In the genomic region with DNA sequence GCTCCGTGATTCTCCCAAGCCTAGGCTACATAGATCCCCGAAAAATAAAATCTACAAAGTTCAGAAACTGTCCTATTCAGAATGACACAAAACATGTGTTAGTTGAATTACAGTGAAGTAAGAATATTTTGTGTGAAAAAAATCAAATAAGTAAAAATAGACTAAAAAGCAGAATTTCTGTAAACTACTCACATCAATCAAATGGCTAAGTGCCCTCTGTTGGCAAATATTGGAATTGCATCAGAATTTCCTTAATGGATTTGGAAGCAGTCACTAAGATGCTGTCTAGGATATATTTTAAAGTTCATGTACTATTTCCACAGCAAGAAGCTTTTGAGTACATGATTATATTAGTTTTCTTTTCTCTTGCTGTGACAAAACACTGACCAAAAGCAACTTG, we compare ENCODE assay signal across 9 mouse cellular contexts. TPM values are rescaled to one million over a fixed set of nuclear protein-coding genes. Genes with fewer than 3 reads are reported as not detected.
DNase-seq lines count a peak whose midpoint lies in the region; TF ChIP-seq lines count a peak whose summit lies in the region.
"Had no signal": no experiment of that assay in that cellular context is flagged by ENCODE, and none has a peak within 500 bp of the region (broad histone marks: within the 10 kb centered on the region; RNA-seq: fewer than 3 reads in every experiment).

No protein-coding gene starts in this region.

- no peaks in the 10 kb centered on the region for H3K9me3 ChIP-seq in CH12.LX (replicated peaks; ENCODE audit: low read length)

- H3K27me3 ChIP-seq in CH12.LX (replicated peaks): no peaks in the 10 kb centered on the region

- H3K79me2 ChIP-seq in CH12.LX (replicated peaks; ENCODE audit: control insufficient read depth, extremely low read depth, insufficient read depth, poor library complexity, severe bottlenecking): no peaks in the 10 kb centered on the region

- in situ Hi-C loops in CH12.LX (cut with MboI; ENCODE audit: low pct_ligation_motif_present, low pct_unique_long_range_greater_than_20kb, low sequenced_read_pairs): no loop called here

- H3K9ac ChIP-seq in CH12.LX (ENCODE audit: insufficient read depth, low read depth): no peak overlapping the region

- H3K27ac ChIP-seq in CH12.LX (ENCODE audit: insufficient read depth, low read depth): no peak overlapping the region

- TF ChIP-seq EP300 in CH12.LX (IDR thresholded peaks at IDR 0.05; ENCODE audit: low read length): no peak

- peak; percentile 50 to 51 for TF ChIP-seq CTCF in CH12.LX (conservative IDR thresholded peaks at IDR 0.05 in 1 of 2, IDR thresholded peaks at IDR 0.05 in 1 of 2; ENCODE audit: low read depth in 2 of 2, low read length in 2 of 2)

- dilution Hi-C loops in CH12.LX (cut with MboI; ENCODE audit: extremely low pct_ligation_motif_present, extremely low pct_unique_long_range_greater_than_20kb, low sequenced_read_pairs): no loop called here

- DNase-seq in kidney, adult 9 months: peak; percentile 62
- DNase-seq in kidney, adult 18-20 months: no peak
- DNase-seq in 416B (ENCODE audit: low read depth) (peak; percentile 70), CH12.LX (ENCODE audit: extremely low read depth) (peak; percentile 47)
- DNase-seq in embryo, embryonic 10.5 days (ENCODE audit: low spot score): peak; percentile 78
- no peak for DNase-seq in urinary bladder, adult 18-20 months (ENCODE audit: low spot score in 2 of 2)
- DNase-seq in frontal cortex, postnatal 25 days (ENCODE audit: low spot score in 2 of 2): no peak
- DNase-seq in heart, adult 9 months (ENCODE audit: low spot score in 2 of 2): no peak
- DNase-seq: thymus, postnatal 4 days had no signal

- H3K4me1 ChIP-seq in CH12.LX (ENCODE audit: control insufficient read depth in 1 of 2, insufficient read depth in 2 of 2): no peaks in the 10 kb centered on the region

- no peak for TF ChIP-seq POLR2A in CH12.LX (IDR thresholded peaks at IDR 0.05; ENCODE audit: low read depth, low read length)

- H3K4me3 ChIP-seq in CH12.LX (replicated peaks in 1 of 3; ENCODE audit: low read depth in 2 of 3, low read length in 2 of 3, poor library complexity in 1 of 3): no peak overlapping the region

- TF ChIP-seq RAD21 in CH12.LX (IDR thresholded peaks at IDR 0.05; ENCODE audit: low read depth, low read length): peak; percentile 1; the same call in 1 of the 2 replicates

- H3K36me3 ChIP-seq in CH12.LX (replicated peaks in 1 of 2; ENCODE audit: control insufficient read depth in 1 of 2, insufficient read depth in 1 of 2, low read length in 1 of 2): no peaks in the 10 kb centered on the region

- no peak overlapping the region for H3K4me2 ChIP-seq in CH12.LX (ENCODE audit: insufficient read depth, low read depth, poor library complexity, severe bottlenecking)

TF ChIP-seq in CH12.LX, 34 proteins besides CTCF, POLR2A, EP300 and RAD21:
- no peak for TF ChIP-seq MXI1 (IDR thresholded peaks at IDR 0.05; ENCODE audit: low read depth, low read length)
- no peak for TF ChIP-seq PAX5 (IDR thresholded peaks at IDR 0.05; ENCODE audit: low read length)
- no peak for TF ChIP-seq GABPA (IDR thresholded peaks at IDR 0.05; ENCODE audit: insufficient replicate concordance, low read depth, low read length)
- TF ChIP-seq RCOR1 (conservative IDR thresholded peaks at IDR 0.05; ENCODE audit: low read depth, low read length): no peak
- TF ChIP-seq POLR2AphosphoS2 (IDR thresholded peaks at IDR 0.05; ENCODE audit: low read depth, low read length): no peak

RNA-seq across cellular contexts. Expression of a gene that starts 9.8 kb away (rescaled TPM):
- total RNA-seq in CH12.LX (2012; rRNA removed) (0.04 TPM in 2 replicates), CH12.LX (2014; rRNA removed) (0.18 and 0.52 TPM in 2 replicates)
- 0.57 and 0.64 TPM in 2 replicates for polyA plus RNA-seq in CH12.LX (2012; ENCODE audit: insufficient read length, low read depth)

RNA-seq across cellular contexts. Expression of a gene that starts 31.4 kb away (rescaled TPM):
- total RNA-seq in CH12.LX (2012; rRNA removed) (0.04 TPM in 1 of 2 replicates, not detected in the other), CH12.LX (2014; rRNA removed) (0.07 and 0.12 TPM in 2 replicates)
- 0.06 and 0.16 TPM in 2 replicates for polyA plus RNA-seq in CH12.LX (2012; ENCODE audit: insufficient read length, low read depth)

RNA-seq across cellular contexts. Expression of a gene that starts 44.2 kb away (rescaled TPM):
- total RNA-seq in CH12.LX (2012; rRNA removed): 0.08 TPM in 1 of 2 replicates, not detected in the other
- total RNA-seq in CH12.LX (2014; rRNA removed): 0.15 and 0.26 TPM in 2 replicates
- polyA plus RNA-seq in CH12.LX (2012; ENCODE audit: insufficient read length, low read depth): 0.18 and 0.47 TPM in 2 replicates

Comparison
In these comparisons a context has a peak if more than half of its experiments do, and no peak if none do; other contexts are left out.
1. DNase-seq: peak in kidney, adult 9 months (single experiment), 416B (single experiment), CH12.LX (single experiment) and embryo, embryonic 10.5 days (single experiment); none in kidney, adult 18-20 months (single experiment), urinary bladder, adult 18-20 months (0 of 2), frontal cortex, postnatal 25 days (0 of 2) and heart, adult 9 months (0 of 2).